Mouse (Mus musculus) heart, embryonic 14.5 days (tissue): ENCODE results near the gene Oprd1. TPM values are rescaled to one million over a fixed set of nuclear protein-coding genes. Genes with fewer than 3 reads are reported as not detected.

Experiments
- ATAC-seq: fragments of 200-750 bp; cut with Nextera tagmentation; 2 replicates; pipeline ENCODE4 v1.8.0; 2017; ENCODE audit warnings: low read depth, moderate TSS enrichment; ENCODE audit not compliant: insufficient number of reproducible peaks, insufficient read depth, low FRiP score
- H3K27ac ChIP-seq, 2 experiments: fragments of 200-500 bp in 1 of 2; fragments of 300-500 bp in 1 of 2; sonication (generic) in 1 of 2; replicated peaks in 1 of 2; 2 replicates each; pipeline ENCODE4 v1.5.1; 2012 to 2014; ENCODE audit warnings: low read depth in 2 of 2, low read length in 2 of 2, control low read depth in 1 of 2, mild to moderate bottlenecking in 1 of 2, mixed read lengths in 1 of 2; ENCODE audit not compliant: control insufficient read depth in 1 of 2, insufficient read depth in 1 of 2
- H3K27me3 ChIP-seq: fragments of 300-500 bp; sonication (generic); 2 replicates; pipeline ENCODE4 v1.6.1; 2014; ENCODE audit warnings: mild to moderate bottlenecking, low read length, control low read depth; ENCODE audit not compliant: control insufficient read depth, insufficient read depth
- H3K36me3 ChIP-seq: fragments of 300-500 bp; sonication (generic); 2 replicates; pipeline ENCODE4 v1.6.1; 2014; ENCODE audit warnings: mild to moderate bottlenecking, control low read depth, low read length, mixed read lengths; ENCODE audit not compliant: control insufficient read depth, insufficient read depth
- H3K4me1 ChIP-seq, 2 experiments: fragments of 200-500 bp in 1 of 2; fragments of 300-500 bp in 1 of 2; sonication (generic) in 1 of 2; 2 replicates each; pipeline ENCODE4 v1.6.1; 2012 to 2014; ENCODE audit warnings: low read length in 2 of 2, control low read depth in 1 of 2, mixed read lengths in 1 of 2; ENCODE audit not compliant: control insufficient read depth in 2 of 2, insufficient read depth in 2 of 2
- H3K4me2 ChIP-seq: fragments of 300-500 bp; sonication (generic); 2 replicates; pipeline ENCODE4 v1.6.1; 2014; ENCODE audit warnings: mild to moderate bottlenecking, low read length
- H3K4me3 ChIP-seq, 2 experiments: fragments of 200-500 bp in 1 of 2; fragments of 300-500 bp in 1 of 2; sonication (generic) in 1 of 2; 2 replicates each; pipeline ENCODE4 v1.5.1; 2012 to 2014; ENCODE audit warnings: low read length in 2 of 2, mild to moderate bottlenecking in 2 of 2, control low read depth in 1 of 2, low read depth in 1 of 2, moderate library complexity in 1 of 2; ENCODE audit not compliant: control insufficient read depth in 1 of 2, insufficient read depth in 1 of 2
- H3K9ac ChIP-seq: fragments of 300-500 bp; sonication (generic); 2 replicates; pipeline ENCODE4 v1.6.1; 2014; ENCODE audit warnings: mild to moderate bottlenecking, low read length
- H3K9me3 ChIP-seq: fragments of 300-500 bp; sonication (generic); 2 replicates; pipeline ENCODE4 v1.6.1; 2016; ENCODE audit warnings: low read length, control low read depth; ENCODE audit not compliant: control insufficient read depth
- WGBS: fragments of 180-500 bp; shearing (Covaris S2); extraction: QIAGEN DNeasy Blood & Tissue Kit; methylation state at CpG from one replicate; pipeline ENCODE4 v1.1.7; 2014; 5-methylcytosine and 5-hydroxymethylcytosine counted together
- polyA plus RNA-seq: library from polyadenylated mRNA; unstranded; fragments of >200 nt; fragmentation: Nextera tagmentation; extraction: Ambion mirVana; gene quantifications from 2 replicates; pipeline ENCODE4 v1.2.1, GENCODE M21; 2014

The Oprd1 gene
- polyA plus RNA-seq, 1 experiment from 2014 or later = 0.50 TPM

DNA sequence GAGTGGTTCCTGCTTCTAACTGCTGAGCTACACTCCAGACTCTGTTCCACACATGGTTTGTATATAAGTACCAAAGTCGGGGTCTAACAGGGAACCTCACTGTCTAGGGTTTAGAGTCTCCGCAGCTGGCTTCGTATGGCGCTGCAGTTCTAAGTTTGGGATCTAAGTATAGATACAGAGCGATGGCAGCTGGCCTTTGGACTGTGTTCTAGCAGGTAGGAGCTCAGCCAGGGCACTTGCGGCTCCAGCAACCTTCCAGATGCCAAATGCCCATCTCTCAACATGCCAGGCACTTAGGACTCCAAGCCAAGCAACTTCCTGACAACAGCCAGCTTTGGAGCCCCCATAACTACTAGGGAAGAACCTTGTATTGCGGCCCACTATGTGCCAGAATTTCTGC lies 36.1 kb downstream of the Oprd1 start:
- Histone ChIP-seq H3K4me3 (no peak overlapping the region), H3K27ac (no peak overlapping the region), H3K4me1 (peaks cover 0 to 2% of the 10 kb centered on the region in 2 experiments; a peak in 1 of 4 replicates), H3K36me3 (no peaks in the 10 kb centered on the region), H3K9me3 (no peaks in the 10 kb centered on the region), H3K27me3 (peaks cover 3% of the 10 kb centered on the region; the same call in 1 of the 2 replicates), H3K4me2 (no peak overlapping the region), H3K9ac (no peak overlapping the region)
- no peak for ATAC-seq
- WGBS = 85% methylated on average over 7 of the region's 7 CpGs

- Histone ChIP-seq H3K27ac (no peak overlapping the region), H3K9me3 (no peaks in the 10 kb centered on the region), H3K27me3 (no peaks in the 10 kb centered on the region), H3K36me3 (no peaks in the 10 kb centered on the region), H3K4me2 (no peak overlapping the region), H3K4me1 (peaks cover 5 to 8% of the 10 kb centered on the region in 2 experiments), H3K4me3 (no peak overlapping the region), H3K9ac (no peak overlapping the region)
- WGBS = 46% methylated on average over 3 of the region's 3 CpGs
- no peak for ATAC-seq
Measured at GRCm38 (mm10) chr4:132101152-132101551, 43.1 kb downstream of the Oprd1 start.

DNA sequence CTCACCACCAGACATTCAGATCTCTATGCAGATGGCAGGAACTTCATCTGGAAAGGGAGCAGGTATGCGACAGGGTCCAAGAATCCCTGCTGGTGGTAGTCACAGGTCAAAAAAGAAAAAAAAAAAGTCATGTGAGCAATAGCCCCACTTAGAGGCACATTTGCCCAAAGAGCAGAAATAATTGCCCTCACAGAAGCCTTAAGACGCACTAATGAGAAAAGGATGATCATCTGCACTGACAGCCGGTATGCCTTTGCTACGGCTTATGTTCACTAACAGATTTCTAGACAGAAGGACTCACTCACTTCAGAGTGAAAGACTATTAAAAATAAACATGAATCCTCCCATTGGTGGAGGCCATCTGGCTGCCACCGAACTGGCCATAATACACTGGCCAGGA lies 44.7 kb downstream of the Oprd1 start:
- 61% methylated on average over 5 of the region's 5 CpGs for WGBS
- H3K4me2 ChIP-seq = no peak overlapping the region
- no peaks in the 10 kb centered on the region for H3K9me3 ChIP-seq
- no peaks in the 10 kb centered on the region for H3K27me3 ChIP-seq
- H3K36me3 ChIP-seq = no peaks in the 10 kb centered on the region
- no peak overlapping the region for H3K4me3 ChIP-seq
- H3K4me1 ChIP-seq = peaks cover 5 to 8% of the 10 kb centered on the region in 2 experiments
- H3K27ac ChIP-seq = peak overlapping the region in 1 of 2 experiments; percentile 14; a peak in 1 of 4 replicates
- H3K9ac ChIP-seq = no peak overlapping the region
- ATAC-seq = no peak

DNA sequence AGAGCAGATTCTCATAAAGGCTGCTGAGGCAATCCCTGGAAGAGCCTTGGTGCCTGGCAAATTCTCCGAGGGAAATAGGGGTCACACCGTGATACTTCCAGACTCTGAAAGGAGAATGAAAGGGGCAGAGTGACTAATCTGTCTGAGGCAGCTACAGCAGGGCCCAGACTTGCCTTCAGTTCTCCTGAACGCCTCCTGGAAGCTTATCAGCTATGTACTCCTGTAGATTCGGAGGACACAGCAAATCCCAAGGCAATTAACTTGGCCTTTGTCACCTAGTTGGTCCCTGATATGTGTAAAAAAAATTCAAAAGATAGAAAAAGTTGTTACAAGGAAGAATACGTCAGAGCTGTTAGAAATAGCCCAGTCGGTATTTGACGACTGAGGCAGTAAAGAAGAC lies 49.2 kb downstream of the Oprd1 start:
- Histone ChIP-seq H3K27me3 (no peaks in the 10 kb centered on the region), H3K36me3 (no peaks in the 10 kb centered on the region), H3K27ac (no peak overlapping the region), H3K9ac (no peak overlapping the region), H3K9me3 (no peaks in the 10 kb centered on the region), H3K4me3 (no peak overlapping the region), H3K4me1 (peaks cover 5 to 8% of the 10 kb centered on the region in 2 experiments), H3K4me2 (no peak overlapping the region)
- no peak for ATAC-seq
- 53% methylated on average over 7 of the region's 7 CpGs for WGBS

DNA sequence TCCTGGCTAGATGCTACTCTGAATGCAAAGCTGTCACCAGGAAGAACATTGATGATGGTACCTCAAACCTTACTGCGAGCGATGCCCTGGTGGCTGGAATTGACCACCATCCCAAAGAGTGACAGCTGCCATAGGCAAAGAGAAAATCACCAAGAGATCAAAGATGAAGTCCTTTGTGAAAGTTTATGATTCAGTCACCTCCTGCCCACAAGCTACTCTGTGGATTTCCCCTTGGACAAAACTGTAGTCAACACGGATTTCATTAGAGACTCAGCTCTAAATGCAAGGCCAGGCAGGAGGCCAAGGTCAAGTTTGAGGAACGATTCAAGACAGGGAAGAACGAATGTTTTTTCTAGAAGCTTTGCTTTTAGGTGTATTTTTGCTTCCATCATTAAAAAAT lies 50.4 kb downstream of the Oprd1 start:
- Histone ChIP-seq H3K36me3 (no peaks in the 10 kb centered on the region), H3K4me1 (no peaks in the 10 kb centered on the region), H3K9me3 (no peaks in the 10 kb centered on the region), H3K4me3 (no peak overlapping the region), H3K4me2 (no peak overlapping the region), H3K9ac (no peak overlapping the region), H3K27me3 (no peaks in the 10 kb centered on the region), H3K27ac (no peak overlapping the region)
- no peak for ATAC-seq
- WGBS = 88% methylated on average over 5 of the region's 5 CpGs

DNA sequence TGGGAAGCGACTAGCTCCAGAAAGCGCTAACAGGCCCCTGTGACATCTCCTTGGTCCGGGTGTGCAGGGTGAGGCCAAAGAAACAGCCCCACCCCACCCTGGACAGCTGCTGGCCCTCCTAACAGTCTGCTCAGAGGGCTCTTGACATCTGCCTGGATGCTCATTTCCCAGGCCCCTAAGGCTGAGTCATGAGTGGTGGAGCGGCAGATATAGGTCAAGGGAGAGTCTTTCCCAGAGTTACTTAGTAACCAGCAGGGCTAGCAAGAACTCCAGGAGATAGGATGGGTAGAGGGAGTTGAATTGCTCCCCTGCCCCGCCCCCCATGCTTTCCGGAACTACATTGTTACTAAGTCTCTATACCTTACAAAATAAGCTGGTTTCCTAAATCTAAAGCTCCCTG lies 51.1 kb downstream of the Oprd1 start:
- no peak overlapping the region for H3K9ac ChIP-seq
- H3K4me3 ChIP-seq = no peak overlapping the region
- WGBS = 63% methylated on average over 6 of the region's 6 CpGs
- no peaks in the 10 kb centered on the region for H3K4me1 ChIP-seq
- H3K4me2 ChIP-seq = no peak overlapping the region
- no peaks in the 10 kb centered on the region for H3K36me3 ChIP-seq
- ATAC-seq = no peak
- no peaks in the 10 kb centered on the region for H3K9me3 ChIP-seq
- no peak overlapping the region for H3K27ac ChIP-seq
- H3K27me3 ChIP-seq = no peaks in the 10 kb centered on the region

- Histone ChIP-seq H3K4me1 (no peaks in the 10 kb centered on the region), H3K36me3 (no peaks in the 10 kb centered on the region), H3K4me2 (no peak overlapping the region), H3K27ac (no peak overlapping the region), H3K9ac (no peak overlapping the region), H3K4me3 (no peak overlapping the region), H3K9me3 (no peaks in the 10 kb centered on the region), H3K27me3 (no peaks in the 10 kb centered on the region)
- no peak for ATAC-seq
- 17% methylated on average over 7 of the region's 7 CpGs for WGBS
Measured at GRCm38 (mm10) chr4:132088921-132089320, 55.4 kb downstream of the Oprd1 start.

DNA sequence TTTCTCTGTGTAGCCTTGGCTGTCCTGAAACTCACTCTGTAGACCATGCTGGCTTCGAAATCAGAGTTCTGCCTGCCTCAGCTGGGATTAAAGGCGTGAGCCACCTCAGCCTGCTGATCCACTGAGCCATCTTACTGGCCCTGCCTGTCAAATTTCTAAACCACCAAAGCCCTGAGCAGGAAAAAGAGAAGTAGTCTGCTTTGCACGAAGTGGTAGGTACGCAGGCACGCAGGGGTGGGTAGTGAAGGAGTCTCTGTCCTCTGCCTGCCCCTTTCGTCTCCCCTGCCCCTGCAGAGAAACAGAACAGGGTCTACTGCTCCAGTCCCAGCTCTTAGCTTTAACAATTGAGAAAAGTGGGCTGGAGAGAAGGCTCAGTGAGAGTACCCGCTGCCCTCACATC lies 59.2 kb downstream of the Oprd1 start:
- Histone ChIP-seq H3K36me3 (no peaks in the 10 kb centered on the region), H3K4me3 (no peak overlapping the region), H3K4me1 (no peaks in the 10 kb centered on the region; a peak in 1 of 4 replicates), H3K27ac (no peak overlapping the region), H3K9ac (no peak overlapping the region), H3K9me3 (no peaks in the 10 kb centered on the region), H3K27me3 (no peaks in the 10 kb centered on the region), H3K4me2 (no peak overlapping the region)
- ATAC-seq = no peak
- 89% methylated on average over 7 of the region's 7 CpGs for WGBS
